Mouse (Mus musculus) forebrain, embryonic 12.5 days (tissue): ENCODE data around the gene Rbm28. TPM values are rescaled to one million over a fixed set of nuclear protein-coding genes. Genes with fewer than 3 reads are reported as not detected.
"Not testable (repeated sequence)": the region's sequence is repeated elsewhere in the genome, so short reads cannot be mapped to it uniquely, and the experiment has no call there.

Experiments used
- ATAC-seq: fragments of 200-750 bp; cut with Nextera tagmentation; 2 replicates; pipeline ENCODE4 v1.8.0; 2017; ENCODE audit warnings: moderate TSS enrichment; ENCODE audit not compliant: low FRiP score
- H3K27ac ChIP-seq: fragments of 300-500 bp; sonication (generic); 2 replicates; pipeline ENCODE4 v1.5.1; 2016; ENCODE audit warnings: mild to moderate bottlenecking
- H3K27me3 ChIP-seq: fragments of 300-500 bp; sonication (generic); 2 replicates; pipeline ENCODE4 v1.6.1; 2016; ENCODE audit warnings: mild to moderate bottlenecking
- H3K36me3 ChIP-seq: fragments of 300-500 bp; sonication (generic); replicated peaks from 2 replicates; pipeline ENCODE4 v1.6.1; 2016; ENCODE audit warnings: mild to moderate bottlenecking
- H3K4me1 ChIP-seq: fragments of 300-500 bp; sonication (generic); 2 replicates; pipeline ENCODE4 v1.6.1; 2016
- H3K4me2 ChIP-seq: fragments of 300-500 bp; sonication (generic); 2 replicates; pipeline ENCODE4 v1.6.1; 2016; ENCODE audit warnings: mild to moderate bottlenecking, moderate library complexity
- H3K4me3 ChIP-seq: fragments of 300-500 bp; sonication (generic); replicated peaks from 2 replicates; pipeline ENCODE4 v1.5.1; 2016; ENCODE audit warnings: mild to moderate bottlenecking
- H3K9ac ChIP-seq: fragments of 300-500 bp; sonication (generic); 2 replicates; pipeline ENCODE4 v1.6.1; 2016; ENCODE audit warnings: mild to moderate bottlenecking
- H3K9me3 ChIP-seq: fragments of 300-500 bp; sonication (generic); 2 replicates; pipeline ENCODE4 v1.6.1; 2016
- WGBS: fragments of 180-500 bp; shearing (Covaris S2); methylation state at CpG from one replicate; pipeline ENCODE4 v1.1.7; 2016; 5-methylcytosine and 5-hydroxymethylcytosine counted together
- polyA plus RNA-seq: library from polyadenylated mRNA; unstranded; fragments of >200 nt; fragmentation: Nextera tagmentation; extraction: Ambion mirVana; gene quantifications from 2 replicates; pipeline ENCODE4 v1.2.1, GENCODE M21; 2016

Gene Rbm28
- polyA plus RNA-seq, 1 experiment from 2014 or later, result 62.9 TPM

- ATAC-seq, result peak; percentile 89
- Histone ChIP-seq H3K9ac (peak within 1 kb of the TSS; percentile 73), H3K4me3 (peak within 1 kb of the TSS; percentile 63), H3K27ac (peak within 1 kb of the TSS; percentile 83), H3K4me2 (peak within 1 kb of the TSS; percentile 90), H3K27me3 (peaks cover 79% of the 10 kb centered on the region), H3K9me3 (no peaks in the 10 kb centered on the region), H3K4me1 (peaks cover 19% of the 10 kb centered on the region), H3K36me3 (no peaks in the 10 kb centered on the region)
- under 1% methylated on average over 75 of the region's 79 CpGs for WGBS
Measured at GRCm38 (mm10) chr6:29178888-29179658, 14.3 kb upstream of the Rbm28 start, which contains the start of gene Prrt4. Gene Prrt4 (minus strand): TSS chr6:29179584.

- 15% methylated on average over 15 of the region's 17 CpGs for WGBS
- peak overlapping the region; percentile 90 for H3K4me2 ChIP-seq
- no peaks in the 10 kb centered on the region for H3K36me3 ChIP-seq
- H3K4me1 ChIP-seq, result peaks cover 19% of the 10 kb centered on the region
- H3K27ac ChIP-seq, result no peak overlapping the region
- peaks cover 87% of the 10 kb centered on the region for H3K27me3 ChIP-seq
- peak; percentile 59 for ATAC-seq
- H3K9ac ChIP-seq, result peak overlapping the region; percentile 73
- peak overlapping the region; percentile 63 for H3K4me3 ChIP-seq
- H3K9me3 ChIP-seq, result no peaks in the 10 kb centered on the region
Measured at GRCm38 (mm10) chr6:29177901-29178879, 13.4 kb upstream of the Rbm28 start.

- Histone ChIP-seq H3K9ac (no peak overlapping the region), H3K27ac (no peak overlapping the region), H3K9me3 (no peaks in the 10 kb centered on the region), H3K4me3 (no peak overlapping the region), H3K36me3 (no peaks in the 10 kb centered on the region), H3K4me2 (no peak overlapping the region), H3K4me1 (peaks cover 34% of the 10 kb centered on the region), H3K27me3 (peaks cover 91% of the 10 kb centered on the region)
- no peak for ATAC-seq
- WGBS, result 87% methylated on average over 3 of the region's 3 CpGs
Measured at GRCm38 (mm10) chr6:29175113-29175512, 10.3 kb upstream of the Rbm28 start.

GRCm38 (mm10) chr6:29174368-29174767 lies 9.6 kb upstream of the Rbm28 start:
- Histone ChIP-seq H3K36me3 (no peaks in the 10 kb centered on the region), H3K9ac (no peak overlapping the region), H3K27me3 (peaks cover 92% of the 10 kb centered on the region), H3K4me2 (no peak overlapping the region), H3K4me1 (peaks cover 40% of the 10 kb centered on the region), H3K4me3 (no peak overlapping the region), H3K27ac (no peak overlapping the region), H3K9me3 (no peaks in the 10 kb centered on the region)
- no peak for ATAC-seq
- 34% methylated on average over 7 of the region's 7 CpGs for WGBS

- Histone ChIP-seq H3K36me3 (no peaks in the 10 kb centered on the region), H3K4me2 (peak overlapping the region; percentile 98), H3K9me3 (no peaks in the 10 kb centered on the region), H3K4me3 (peak overlapping the region; percentile 54), H3K27me3 (peaks cover 88% of the 10 kb centered on the region), H3K27ac (no peak overlapping the region), H3K4me1 (peaks cover 24% of the 10 kb centered on the region), H3K9ac (peak overlapping the region; percentile 63)
- WGBS, result under 1% methylated on average over 40 of the region's 40 CpGs
- ATAC-seq, result peak; percentile 88
Measured at GRCm38 (mm10) chr6:29170952-29171388, 6.2 kb upstream of the Rbm28 start.

- H3K27ac ChIP-seq, result no peak overlapping the region
- peak; percentile 61 for ATAC-seq
Measured at GRCm38 (mm10) chr6:29170063-29170921, 5.5 kb upstream of the Rbm28 start.

GRCm38 (mm10) chr6:29169675-29170062 lies 4.9 kb upstream of the Rbm28 start:
- Histone ChIP-seq H3K9me3 (no peaks in the 10 kb centered on the region), H3K36me3 (no peaks in the 10 kb centered on the region), H3K27me3 (peaks cover 75% of the 10 kb centered on the region), H3K4me2 (peak overlapping the region; percentile 98), H3K4me3 (peak overlapping the region; percentile 54), H3K4me1 (peaks cover 24% of the 10 kb centered on the region), H3K27ac (no peak overlapping the region), H3K9ac (0 out of 2 replicates have a peak overlapping the region, but pooled peaks have one; percentile 63)
- 4% methylated on average over 12 of the region's 12 CpGs for WGBS
- ATAC-seq, result no peak

More at GRCm38 (mm10) chr6:29170063-29170921, 5.5 kb upstream of the Rbm28 start:
- H3K4me3 ChIP-seq, result peak overlapping the region; percentile 54
- H3K4me2 ChIP-seq, result peak overlapping the region; percentile 98
- no peaks in the 10 kb centered on the region for H3K9me3 ChIP-seq
- H3K27me3 ChIP-seq, result peaks cover 81% of the 10 kb centered on the region
- H3K36me3 ChIP-seq, result no peaks in the 10 kb centered on the region
- WGBS, result under 1% methylated on average over 60 of the region's 63 CpGs
- H3K4me1 ChIP-seq, result peaks cover 24% of the 10 kb centered on the region
- H3K9ac ChIP-seq, result peak overlapping the region; percentile 63

GRCm38 (mm10) chr6:29168871-29169270 lies 4.1 kb upstream of the Rbm28 start:
- Histone ChIP-seq H3K36me3 (no peaks in the 10 kb centered on the region), H3K27me3 (peaks cover 67% of the 10 kb centered on the region), H3K9ac (no peak overlapping the region), H3K4me3 (no peak overlapping the region), H3K4me1 (peaks cover 23% of the 10 kb centered on the region), H3K4me2 (no peak overlapping the region), H3K9me3 (no peaks in the 10 kb centered on the region), H3K27ac (no peak overlapping the region)
- WGBS, result 51% methylated on average over 2 of the region's 2 CpGs
- ATAC-seq, result no peak

- peaks cover 43% of the 10 kb centered on the region for H3K27me3 ChIP-seq
- ATAC-seq, result peak; percentile 30; the same call in 1 of the 2 replicates
Measured at GRCm38 (mm10) chr6:29166196-29166595, 1.4 kb upstream of the Rbm28 start.

GRCm38 (mm10) chr6:29161291-29161690 lies 3.5 kb downstream of the Rbm28 start:
- H3K4me3 ChIP-seq, H3K27me3 ChIP-seq, H3K27ac ChIP-seq, H3K9me3 ChIP-seq, H3K4me2 ChIP-seq, ATAC-seq, H3K9ac ChIP-seq, H3K4me1 ChIP-seq: not testable (repeated sequence)
- peaks cover 40% of the 10 kb centered on the region for H3K36me3 ChIP-seq
- WGBS, result 98% methylated on average over 5 of the region's 5 CpGs

More at GRCm38 (mm10) chr6:29166196-29166595, 1.4 kb upstream of the Rbm28 start:
- WGBS, result 23% methylated on average over 1 of the region's 1 CpGs
- Histone ChIP-seq H3K4me1 (peaks cover 26% of the 10 kb centered on the region), H3K4me2 (no peak overlapping the region), H3K36me3 (no peaks in the 10 kb centered on the region), H3K9ac (no peak overlapping the region), H3K4me3 (no peak overlapping the region), H3K27ac (no peak overlapping the region), H3K9me3 (no peaks in the 10 kb centered on the region)

- WGBS, result 93% methylated on average over 2 of the region's 2 CpGs
- ATAC-seq, result no peak
- no peaks in the 10 kb centered on the region for H3K9me3 ChIP-seq
- H3K27ac ChIP-seq, result no peak overlapping the region
- no peak overlapping the region for H3K4me3 ChIP-seq
- peaks cover 45% of the 10 kb centered on the region for H3K36me3 ChIP-seq
- H3K4me1 ChIP-seq, result peaks cover 10% of the 10 kb centered on the region
- no peaks in the 10 kb centered on the region for H3K27me3 ChIP-seq
- H3K9ac ChIP-seq, result no peak overlapping the region
- H3K4me2 ChIP-seq, result no peak overlapping the region
Measured at GRCm38 (mm10) chr6:29160786-29161185, 4.0 kb downstream of the Rbm28 start.
